Mouse (Mus musculus) liver, embryonic 13.5 days (tissue): ENCODE data around the gene Zbtb8b. TPM values are rescaled to one million over a fixed set of nuclear protein-coding genes. Genes with fewer than 3 reads are reported as not detected.

Source experiments
- ATAC-seq: fragments of 200-750 bp; cut with Nextera tagmentation; 2 replicates; pipeline ENCODE4 v1.8.0; 2017; ENCODE audit warnings: low read depth, mild to moderate bottlenecking, moderate number of reproducible peaks, moderate library complexity
- DNase-seq: peaks from one replicate; pipeline ENCODE4 v3.0.0; 2022
- H3K27ac ChIP-seq: fragments of 300-500 bp; sonication (generic); 2 replicates; pipeline ENCODE4 v1.5.1; 2015; ENCODE audit warnings: moderate library complexity, mild to moderate bottlenecking, inconsistent platforms
- H3K27me3 ChIP-seq: fragments of 300-500 bp; sonication (generic); 2 replicates; pipeline ENCODE4 v1.6.1; 2015; ENCODE audit warnings: mild to moderate bottlenecking, inconsistent platforms
- H3K36me3 ChIP-seq: fragments of 300-500 bp; sonication (generic); 2 replicates; pipeline ENCODE4 v1.6.1; 2015; ENCODE audit warnings: mild to moderate bottlenecking, inconsistent platforms
- H3K4me1 ChIP-seq: fragments of 300-500 bp; sonication (generic); replicated peaks from 2 replicates; pipeline ENCODE4 v1.6.1; 2015; ENCODE audit warnings: inconsistent platforms
- H3K4me2 ChIP-seq: fragments of 300-500 bp; sonication (generic); 2 replicates; pipeline ENCODE4 v1.6.1; 2015; ENCODE audit warnings: inconsistent platforms, mild to moderate bottlenecking, moderate library complexity
- H3K4me3 ChIP-seq: fragments of 300-500 bp; sonication (generic); replicated peaks from 2 replicates; pipeline ENCODE4 v1.5.1; 2015; ENCODE audit warnings: mild to moderate bottlenecking, inconsistent platforms
- H3K9ac ChIP-seq: fragments of 300-500 bp; sonication (generic); 2 replicates; pipeline ENCODE4 v1.6.1; 2015; ENCODE audit warnings: mild to moderate bottlenecking, inconsistent platforms
- H3K9me3 ChIP-seq: fragments of 300-500 bp; sonication (generic); replicated peaks from 2 replicates; pipeline ENCODE4 v1.6.1; 2016; ENCODE audit warnings: inconsistent platforms
- WGBS: fragments of 180-500 bp; shearing (Covaris S2); methylation state at CpG from one replicate; pipeline ENCODE4 v1.1.7; 2015; ENCODE audit not compliant: insufficient replicate concordance; 5-methylcytosine and 5-hydroxymethylcytosine counted together
- polyA plus RNA-seq: library from polyadenylated mRNA; unstranded; fragments of >200 nt; fragmentation: Nextera tagmentation; extraction: Ambion mirVana; gene quantifications from 2 replicates; pipeline ENCODE4 v1.2.1, GENCODE M21; 2015

The Zbtb8b gene
- polyA plus RNA-seq = 0.96 and 1.6 TPM in 2 replicates

GRCm38 (mm10) chr4:129440340-129441063 is at the start of gene Zbtb8b:
Gene Zbtb8b (minus strand): TSS chr4:129440853.
- 8% methylated on average over 33 of the region's 33 CpGs for WGBS
- Histone ChIP-seq H3K9ac (no peak within 1 kb of the TSS; the same call in 1 of the 2 replicates), H3K36me3 (no peaks in the 10 kb centered on the region), H3K4me3 (peak within 1 kb of the TSS; percentile 35), H3K4me2 (peak within 1 kb of the TSS; percentile 45), H3K27me3 (peaks cover 70% of the 10 kb centered on the region), H3K4me1 (peaks cover 14% of the 10 kb centered on the region), H3K9me3 (no peaks in the 10 kb centered on the region), H3K27ac (no peak within 1 kb of the TSS)
- 0 out of 2 replicates have a peak, but pooled peaks have one; percentile 41 for ATAC-seq
- DNase-seq = no peak

GRCm38 (mm10) chr4:129481090-129481489 is 40.4 kb upstream of the Zbtb8b start:
- H3K27ac ChIP-seq = no peak overlapping the region
- H3K4me1 ChIP-seq = peaks cover 16% of the 10 kb centered on the region
- 88% methylated on average over 1 of the region's 1 CpGs for WGBS
- no peak for ATAC-seq
- H3K9ac ChIP-seq = no peak overlapping the region
- H3K4me3 ChIP-seq = no peak overlapping the region
- DNase-seq = no peak
- H3K9me3 ChIP-seq = no peaks in the 10 kb centered on the region
- H3K4me2 ChIP-seq = no peak overlapping the region
- H3K27me3 ChIP-seq = no peaks in the 10 kb centered on the region
- H3K36me3 ChIP-seq = peaks cover 100% of the 10 kb centered on the region

- no peaks in the 10 kb centered on the region for H3K27me3 ChIP-seq
- no peaks in the 10 kb centered on the region for H3K9me3 ChIP-seq
- H3K27ac ChIP-seq = no peak overlapping the region
- H3K4me2 ChIP-seq = no peak overlapping the region
- 92% methylated on average over 3 of the region's 3 CpGs for WGBS
- ATAC-seq (no peak), DNase-seq (no peak)
- peaks cover 99% of the 10 kb centered on the region for H3K36me3 ChIP-seq
- H3K4me1 ChIP-seq = peaks cover 19% of the 10 kb centered on the region
- H3K9ac ChIP-seq = no peak overlapping the region
- H3K4me3 ChIP-seq = no peak overlapping the region
Observed at GRCm38 (mm10) chr4:129479863-129480262, 39.2 kb upstream of the Zbtb8b start.

GRCm38 (mm10) chr4:129476047-129476446 is 35.4 kb upstream of the Zbtb8b start:
- Histone ChIP-seq H3K36me3 (peaks cover 98% of the 10 kb centered on the region), H3K27ac (no peak overlapping the region), H3K9ac (no peak overlapping the region), H3K4me2 (no peak overlapping the region), H3K4me3 (no peak overlapping the region), H3K27me3 (no peaks in the 10 kb centered on the region), H3K4me1 (peaks cover 9% of the 10 kb centered on the region; the same call in 1 of the 2 replicates), H3K9me3 (no peaks in the 10 kb centered on the region)
- 84% methylated on average over 11 of the region's 11 CpGs for WGBS
- DNase-seq (no peak), ATAC-seq (no peak)

- H3K9ac ChIP-seq = peak overlapping the region; percentile 94
Observed at GRCm38 (mm10) chr4:129464286-129464815, 23.7 kb upstream of the Zbtb8b start.

GRCm38 (mm10) chr4:129463097-129464059 is 22.7 kb upstream of the Zbtb8b start:
- H3K4me2 ChIP-seq = peak overlapping the region; percentile 79
- peak overlapping the region; percentile 100 for H3K27ac ChIP-seq
- WGBS = 44% methylated on average over 24 of the region's 24 CpGs

More at GRCm38 (mm10) chr4:129464286-129464815, 23.7 kb upstream of the Zbtb8b start:
- H3K4me3 ChIP-seq = peak overlapping the region; percentile 87
- no peaks in the 10 kb centered on the region for H3K27me3 ChIP-seq
- peak overlapping the region; percentile 79 for H3K4me2 ChIP-seq
- H3K4me1 ChIP-seq = peaks cover 59% of the 10 kb centered on the region
- DNase-seq (peak; percentile 60), ATAC-seq (peak; percentile 9)
- H3K27ac ChIP-seq = peak overlapping the region; percentile 100
- peaks cover 54% of the 10 kb centered on the region for H3K36me3 ChIP-seq
- H3K9me3 ChIP-seq = no peaks in the 10 kb centered on the region
- 64% methylated on average over 4 of the region's 4 CpGs for WGBS

GRCm38 (mm10) chr4:129462118-129462517 is 21.5 kb upstream of the Zbtb8b start:
- DNase-seq (peak; percentile 7), ATAC-seq (no peak)
- peaks cover 55% of the 10 kb centered on the region for H3K4me1 ChIP-seq
- peak overlapping the region; percentile 94 for H3K9ac ChIP-seq
- 41% methylated on average over 3 of the region's 3 CpGs for WGBS
- peak overlapping the region; percentile 87 for H3K4me3 ChIP-seq
- H3K27me3 ChIP-seq = no peaks in the 10 kb centered on the region
- H3K36me3 ChIP-seq = peaks cover 32% of the 10 kb centered on the region
- peak overlapping the region; percentile 100 for H3K27ac ChIP-seq
- no peaks in the 10 kb centered on the region for H3K9me3 ChIP-seq
- peak overlapping the region; percentile 79 for H3K4me2 ChIP-seq

More at GRCm38 (mm10) chr4:129463097-129464059, 22.7 kb upstream of the Zbtb8b start:
- Histone ChIP-seq H3K9ac (peak overlapping the region; percentile 94), H3K4me1 (peaks cover 59% of the 10 kb centered on the region), H3K27me3 (no peaks in the 10 kb centered on the region), H3K36me3 (peaks cover 45% of the 10 kb centered on the region), H3K9me3 (no peaks in the 10 kb centered on the region), H3K4me3 (peak overlapping the region; percentile 87)
- peak; percentile 72 for DNase-seq
- ATAC-seq = peak; percentile 70

GRCm38 (mm10) chr4:129461183-129461960 is 20.7 kb upstream of the Zbtb8b start, which contains the start of gene Bsdc1:
Gene Bsdc1 (plus strand): TSS chr4:129461581.
- peak within 1 kb of the TSS; percentile 91 for H3K4me2 ChIP-seq
- no peaks in the 10 kb centered on the region for H3K9me3 ChIP-seq
- ATAC-seq (peak; percentile 93), DNase-seq (peak; percentile 100)
- peak within 1 kb of the TSS; percentile 100 for H3K27ac ChIP-seq
- peaks cover 25% of the 10 kb centered on the region for H3K36me3 ChIP-seq
- peak within 1 kb of the TSS; percentile 87 for H3K4me3 ChIP-seq
- under 1% methylated on average over 46 of the region's 46 CpGs for WGBS
- H3K4me1 ChIP-seq = peaks cover 51% of the 10 kb centered on the region
- H3K9ac ChIP-seq = peak within 1 kb of the TSS; percentile 94
- no peaks in the 10 kb centered on the region for H3K27me3 ChIP-seq

GRCm38 (mm10) chr4:129460827-129461182 is 20.2 kb upstream of the Zbtb8b start:
- DNase-seq (no peak), ATAC-seq (no peak)
- Histone ChIP-seq H3K9me3 (no peaks in the 10 kb centered on the region), H3K36me3 (peaks cover 19% of the 10 kb centered on the region), H3K4me1 (peaks cover 47% of the 10 kb centered on the region), H3K27me3 (no peaks in the 10 kb centered on the region), H3K4me2 (peak overlapping the region; percentile 91), H3K9ac (peak overlapping the region; percentile 82), H3K4me3 (peak overlapping the region; percentile 67), H3K27ac (peak overlapping the region; percentile 86)
- WGBS = 2% methylated on average over 4 of the region's 4 CpGs

- H3K27me3 ChIP-seq = no peaks in the 10 kb centered on the region
- no peak overlapping the region for H3K4me2 ChIP-seq
- H3K9me3 ChIP-seq = no peaks in the 10 kb centered on the region
- H3K9ac ChIP-seq = no peak overlapping the region
- H3K27ac ChIP-seq = no peak overlapping the region
- ATAC-seq (no peak), DNase-seq (no peak)
- H3K4me3 ChIP-seq = no peak overlapping the region
- 80% methylated on average over 3 of the region's 3 CpGs for whole genome bisulfite sequencing
- H3K4me1 ChIP-seq = peaks cover 40% of the 10 kb centered on the region
- H3K36me3 ChIP-seq = peaks cover 8% of the 10 kb centered on the region; the same call in 1 of the 2 replicates
Observed at GRCm38 (mm10) chr4:129459726-129460125, 19.1 kb upstream of the Zbtb8b start.
